Mouse (Mus musculus) forebrain, embryonic 15.5 days (tissue): Measurements from ENCODE around the gene Gm29735. TPM values are rescaled to one million over a fixed set of nuclear protein-coding genes. Genes with fewer than 3 reads are reported as not detected.
"Not testable (repeated sequence)": the region's sequence is repeated elsewhere in the genome, so short reads cannot be mapped to it uniquely, and the experiment has no call there.

Source experiments
- ATAC-seq: fragments of 200-750 bp; cut with Nextera tagmentation; replicated peaks from 2 replicates; pipeline ENCODE4 v1.8.0; 2017; ENCODE audit warnings: mild to moderate bottlenecking, moderate TSS enrichment, moderate library complexity
- H3K27ac ChIP-seq: fragments of 300-500 bp; sonication (generic); replicated peaks from 2 replicates; pipeline ENCODE4 v1.5.1; 2015; ENCODE audit warnings: mild to moderate bottlenecking, inconsistent platforms
- H3K27me3 ChIP-seq: fragments of 300-500 bp; sonication (generic); 2 replicates; pipeline ENCODE4 v1.6.1; 2015; ENCODE audit warnings: inconsistent platforms
- H3K36me3 ChIP-seq: fragments of 300-500 bp; sonication (generic); 2 replicates; pipeline ENCODE4 v1.6.1; 2015; ENCODE audit warnings: mild to moderate bottlenecking, inconsistent platforms
- H3K4me1 ChIP-seq: fragments of 300-500 bp; sonication (generic); 2 replicates; pipeline ENCODE4 v1.6.1; 2015; ENCODE audit warnings: inconsistent platforms
- H3K4me2 ChIP-seq: fragments of 300-500 bp; sonication (generic); replicated peaks from 2 replicates; pipeline ENCODE4 v1.6.1; 2015; ENCODE audit warnings: mild to moderate bottlenecking, inconsistent platforms
- H3K4me3 ChIP-seq: fragments of 300-500 bp; sonication (generic); 2 replicates; pipeline ENCODE4 v1.5.1; 2015; ENCODE audit warnings: mild to moderate bottlenecking, inconsistent platforms
- H3K9ac ChIP-seq: fragments of 300-500 bp; sonication (generic); replicated peaks from 2 replicates; pipeline ENCODE4 v1.6.1; 2015; ENCODE audit warnings: mild to moderate bottlenecking, inconsistent platforms
- H3K9me3 ChIP-seq: fragments of 300-500 bp; sonication (generic); 2 replicates; pipeline ENCODE4 v1.6.1; 2016; ENCODE audit warnings: inconsistent platforms
- WGBS: fragments of 180-500 bp; shearing (Covaris S2); methylation state at CpG from one replicate; pipeline ENCODE4 v1.1.7; 2015; ENCODE audit warnings: mixed read lengths; 5-methylcytosine and 5-hydroxymethylcytosine counted together
- polyA plus RNA-seq: library from polyadenylated mRNA; unstranded; fragments of >200 nt; fragmentation: Nextera tagmentation; extraction: Ambion mirVana; gene quantifications from 2 replicates; pipeline ENCODE4 v1.2.1, GENCODE M21; 2015

Gene Gm29735
- polyA plus RNA-seq, 1 experiment from 2014 or later, result not detected

DNA sequence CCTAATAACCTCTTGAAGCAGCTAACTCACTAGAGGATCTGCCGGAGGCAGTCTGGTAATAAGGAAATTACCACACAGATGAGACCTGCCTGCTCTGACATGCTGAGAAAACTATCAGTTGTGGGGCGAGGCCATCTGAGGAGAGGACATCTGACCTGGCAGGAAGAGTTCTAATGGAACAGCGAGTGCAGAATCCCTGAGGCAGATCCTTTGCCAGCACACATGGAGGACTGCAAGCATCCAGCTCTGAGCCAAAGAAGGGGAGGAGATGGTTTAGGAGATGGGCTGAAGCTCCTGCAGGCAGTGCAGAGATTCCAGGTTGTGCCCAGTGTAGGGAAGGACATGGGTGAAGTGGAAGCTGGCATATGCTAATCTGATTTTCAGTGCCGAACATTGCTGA lies 4.7 kb downstream of the Gm29735 start:
- Histone ChIP-seq H3K9me3 (no peaks in the 10 kb centered on the region), H3K4me2 (no peak overlapping the region), H3K36me3 (no peaks in the 10 kb centered on the region), H3K27me3 (no peaks in the 10 kb centered on the region), H3K4me3 (no peak overlapping the region), H3K4me1 (no peaks in the 10 kb centered on the region), H3K27ac (no peak overlapping the region), H3K9ac (no peak overlapping the region)
- 85% methylated on average over 4 of the region's 4 CpGs for WGBS
- ATAC-seq, result no peak

GRCm38 (mm10) chr7:142148633-142149032 lies 8.3 kb downstream of the Gm29735 start:
- H3K4me3 ChIP-seq, result no peak overlapping the region
- H3K9ac ChIP-seq, result no peak overlapping the region
- no peaks in the 10 kb centered on the region for H3K4me1 ChIP-seq
- no peak overlapping the region for H3K4me2 ChIP-seq
- no peaks in the 10 kb centered on the region for H3K9me3 ChIP-seq
- no peaks in the 10 kb centered on the region for H3K27me3 ChIP-seq
- no peak for ATAC-seq
- no peak overlapping the region for H3K27ac ChIP-seq
- H3K36me3 ChIP-seq, result no peaks in the 10 kb centered on the region

GRCm38 (mm10) chr7:142146033-142146432 lies 10.9 kb downstream of the Gm29735 start:
- no peak overlapping the region for H3K4me2 ChIP-seq
- WGBS, result 0% methylated on average over 1 of the region's 1 CpGs

GRCm38 (mm10) chr7:142145413-142145940 lies 11.4 kb downstream of the Gm29735 start:
- H3K4me1 ChIP-seq, result no peaks in the 10 kb centered on the region
- ATAC-seq, result no peak
- no peak overlapping the region for H3K4me3 ChIP-seq
- H3K9me3 ChIP-seq, result no peaks in the 10 kb centered on the region
- no peak overlapping the region for H3K27ac ChIP-seq
- H3K9ac ChIP-seq, result no peak overlapping the region
- H3K4me2 ChIP-seq, result no peak overlapping the region
- H3K27me3 ChIP-seq, result no peaks in the 10 kb centered on the region
- 49% methylated on average over 4 of the region's 4 CpGs for whole genome bisulfite sequencing
- no peaks in the 10 kb centered on the region for H3K36me3 ChIP-seq

More at GRCm38 (mm10) chr7:142146033-142146432, 10.9 kb downstream of the Gm29735 start:
- no peak for ATAC-seq
- H3K9ac ChIP-seq, result no peak overlapping the region
- no peaks in the 10 kb centered on the region for H3K27me3 ChIP-seq
- H3K4me1 ChIP-seq, result no peaks in the 10 kb centered on the region
- H3K36me3 ChIP-seq, result no peaks in the 10 kb centered on the region
- H3K4me3 ChIP-seq, result no peak overlapping the region
- H3K27ac ChIP-seq, result no peak overlapping the region
- no peaks in the 10 kb centered on the region for H3K9me3 ChIP-seq

- H3K27ac ChIP-seq, result no peak within 1 kb of the TSS
- ATAC-seq, result no peak
- no peaks in the 10 kb centered on the region for H3K9me3 ChIP-seq
- no peak within 1 kb of the TSS for H3K9ac ChIP-seq
- no peak within 1 kb of the TSS for H3K4me2 ChIP-seq
- H3K27me3 ChIP-seq, result no peaks in the 10 kb centered on the region
- H3K4me1 ChIP-seq, result no peaks in the 10 kb centered on the region
- H3K36me3 ChIP-seq, result no peaks in the 10 kb centered on the region
- no peak within 1 kb of the TSS for H3K4me3 ChIP-seq
- 71% methylated on average over 1 of the region's 1 CpGs for WGBS
These were observed 12.4 kb downstream of the Gm29735 start, which contains the start of gene Gm45337 for GRCm38 (mm10) chr7:142144507-142144906. Gene Gm45337 (minus strand): TSS chr7:142144607.

GRCm38 (mm10) chr7:142143506-142144010 lies 13.4 kb downstream of the Gm29735 start:
- H3K36me3 ChIP-seq, H3K4me3 ChIP-seq, ATAC-seq, H3K27me3 ChIP-seq, H3K9ac ChIP-seq, H3K4me1 ChIP-seq, H3K4me2 ChIP-seq, H3K9me3 ChIP-seq, H3K27ac ChIP-seq: not testable (repeated sequence)
- WGBS, result 65% methylated on average over 1 of the region's 1 CpGs

- no peak for ATAC-seq
- H3K4me3 ChIP-seq, result no peak overlapping the region
- no peaks in the 10 kb centered on the region for H3K36me3 ChIP-seq
- H3K27ac ChIP-seq, result no peak overlapping the region
- H3K9me3 ChIP-seq, result no peaks in the 10 kb centered on the region
- H3K9ac ChIP-seq, result no peak overlapping the region
- WGBS, result 32% methylated on average over 1 of the region's 1 CpGs
- no peaks in the 10 kb centered on the region for H3K27me3 ChIP-seq
- H3K4me1 ChIP-seq, result no peaks in the 10 kb centered on the region
- no peak overlapping the region for H3K4me2 ChIP-seq
These were observed 16.2 kb downstream of the Gm29735 start for GRCm38 (mm10) chr7:142140696-142141095.

- not testable (repeated sequence) for H3K9me3 ChIP-seq, H3K4me2 ChIP-seq, ATAC-seq, H3K27ac ChIP-seq, H3K27me3 ChIP-seq, H3K4me1 ChIP-seq, H3K4me3 ChIP-seq, H3K9ac ChIP-seq, H3K36me3 ChIP-seq
- 49% methylated on average over 2 of the region's 2 CpGs for WGBS
These were observed 21.0 kb downstream of the Gm29735 start, which contains the start of gene Gm39115 for GRCm38 (mm10) chr7:142135934-142136333. Gene Gm39115 (minus strand): TSS chr7:142136034.

DNA sequence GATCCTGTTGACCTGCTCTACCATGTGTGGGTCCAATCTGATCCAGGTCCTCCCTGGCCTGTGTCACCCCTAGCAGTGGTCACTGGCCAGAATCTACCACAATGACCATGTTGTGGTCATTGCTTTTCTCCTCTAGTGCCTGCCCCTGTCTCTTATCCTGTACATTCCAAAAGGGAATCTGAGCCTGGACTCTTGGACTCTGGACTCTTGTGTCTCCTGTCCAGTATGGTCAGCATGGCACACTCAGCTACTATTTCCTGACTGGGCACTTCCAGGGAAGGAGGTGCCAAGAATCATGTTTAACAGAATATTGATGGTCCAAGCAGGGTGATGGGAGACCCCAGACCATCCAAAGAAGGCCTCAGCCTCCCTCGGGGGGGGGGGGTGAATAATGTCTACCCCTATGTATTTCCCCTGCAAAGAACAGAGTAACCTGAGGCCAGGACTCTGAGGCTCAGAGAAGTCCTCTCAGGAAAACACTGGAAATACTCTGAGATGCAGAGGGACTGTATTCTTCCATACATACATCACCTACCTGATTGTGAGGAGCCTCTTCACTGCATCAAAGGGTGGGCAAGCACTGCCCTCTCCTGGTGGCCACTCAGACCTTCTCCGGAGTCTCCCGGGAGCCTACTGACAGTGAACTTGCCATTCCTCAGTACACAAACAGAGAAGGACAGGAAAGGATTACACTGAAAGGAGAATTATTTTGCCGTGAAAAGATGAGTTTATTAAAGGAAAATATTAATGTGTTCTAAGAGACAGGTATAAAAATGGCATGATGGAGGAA lies 22.5 kb downstream of the Gm29735 start:
- 65% methylated on average over 4 of the region's 4 CpGs for WGBS

DNA sequence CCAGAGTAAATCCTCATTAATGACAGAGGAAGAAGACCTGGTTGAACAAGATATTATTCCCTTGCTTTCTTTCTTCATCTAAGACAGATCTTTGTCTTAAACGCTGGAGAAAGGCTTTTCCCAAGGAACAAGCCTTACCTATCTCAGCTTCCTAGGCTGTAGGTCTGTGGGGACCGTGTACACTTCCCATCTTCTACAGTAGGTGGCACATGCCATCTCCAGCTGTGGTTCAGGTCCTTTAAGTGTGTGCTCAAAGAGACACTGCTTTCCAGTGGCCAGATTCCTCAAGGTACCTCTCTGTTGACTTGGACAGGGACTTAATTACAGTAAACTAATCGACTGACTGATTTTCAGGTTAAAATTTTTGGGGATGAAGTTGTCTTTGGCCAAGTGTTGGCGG lies 28.1 kb downstream of the Gm29735 start:
- Histone ChIP-seq H3K27ac (no peak overlapping the region), H3K4me1 (no peaks in the 10 kb centered on the region), H3K4me3 (no peak overlapping the region), H3K27me3 (no peaks in the 10 kb centered on the region), H3K9me3 (no peaks in the 10 kb centered on the region), H3K9ac (no peak overlapping the region), H3K36me3 (no peaks in the 10 kb centered on the region), H3K4me2 (no peak overlapping the region)
- no peak for ATAC-seq
- 65% methylated on average over 4 of the region's 4 CpGs for WGBS

More for the DNA sequence above, 22.5 kb downstream of the Gm29735 start:
- no peaks in the 10 kb centered on the region for H3K27me3 ChIP-seq
- H3K4me1 ChIP-seq, result no peaks in the 10 kb centered on the region
- H3K4me2 ChIP-seq, result no peak overlapping the region
- no peak overlapping the region for H3K4me3 ChIP-seq
- no peaks in the 10 kb centered on the region for H3K9me3 ChIP-seq
- no peak overlapping the region for H3K9ac ChIP-seq
- H3K36me3 ChIP-seq, result no peaks in the 10 kb centered on the region
- no peak overlapping the region for H3K27ac ChIP-seq
- no peak for ATAC-seq

GRCm38 (mm10) chr7:142120629-142121028 lies 36.3 kb downstream of the Gm29735 start, which contains the start of gene Gm45618:
Gene Gm45618 (minus strand): TSS chr7:142120729.
- H3K4me2 ChIP-seq, H3K27ac ChIP-seq, H3K36me3 ChIP-seq, H3K9ac ChIP-seq, H3K4me1 ChIP-seq, ATAC-seq, H3K27me3 ChIP-seq, H3K4me3 ChIP-seq, H3K9me3 ChIP-seq: not testable (repeated sequence)
- WGBS, result 96% methylated on average over 1 of the region's 1 CpGs

DNA sequence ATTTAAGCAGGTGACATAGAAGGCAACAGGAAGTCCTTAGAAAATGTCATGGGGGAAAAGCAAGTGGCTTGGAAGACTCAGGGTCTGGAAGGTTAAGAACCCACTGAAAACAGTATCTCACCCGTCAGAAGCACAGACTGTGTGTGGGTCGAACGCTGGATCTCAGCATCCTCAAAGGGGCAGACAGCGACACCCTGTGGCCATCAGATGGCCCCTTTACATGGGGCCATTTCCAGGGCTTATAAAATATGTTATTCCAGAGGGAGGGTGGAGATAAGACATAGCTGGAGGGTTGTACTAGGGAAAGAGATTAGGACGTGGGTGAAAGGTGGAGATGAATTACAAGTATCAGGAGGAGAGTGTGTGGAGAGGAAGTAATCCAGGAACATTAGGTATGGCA lies 37.3 kb downstream of the Gm29735 start:
- ATAC-seq, result no peak
- WGBS, result 19% methylated on average over 5 of the region's 5 CpGs

More for the DNA sequence above, 37.3 kb downstream of the Gm29735 start:
- no peaks in the 10 kb centered on the region for H3K4me1 ChIP-seq
- no peak overlapping the region for H3K4me2 ChIP-seq
- H3K9me3 ChIP-seq, result no peaks in the 10 kb centered on the region
- H3K9ac ChIP-seq, result no peak overlapping the region
- no peaks in the 10 kb centered on the region for H3K27me3 ChIP-seq
- no peak overlapping the region for H3K4me3 ChIP-seq
- no peak overlapping the region for H3K27ac ChIP-seq
- H3K36me3 ChIP-seq, result no peaks in the 10 kb centered on the region
